Mouse (Mus musculus): ENCODE results near the gene Ywhah. TPM values are rescaled to one million over a fixed set of nuclear protein-coding genes. Genes with fewer than 3 reads are reported as not detected.

The Ywhah gene
- polyA plus RNA-seq, 1 experiment from 2014 or later = 385 TPM

Other genes starting within 250 kb of the Ywhah start
- gene Pisd, start 233.2 kb upstream of the Ywhah start, polyA plus RNA-seq (2015; fragmentation: Nextera tagmentation; extraction: Ambion mirVana) = 89.7 and 95.9 TPM in 2 replicates
- gene Gm20671, start 191.7 kb upstream of the Ywhah start, polyA plus RNA-seq (2015; fragmentation: Nextera tagmentation; extraction: Ambion mirVana) = not detected in 2 replicates
- gene Prr14l, start 164.6 kb upstream of the Ywhah start, polyA plus RNA-seq (2015; fragmentation: Nextera tagmentation; extraction: Ambion mirVana) = 12.5 and 13.8 TPM in 2 replicates
- gene Depdc5, start 155.1 kb upstream of the Ywhah start, polyA plus RNA-seq (2015; fragmentation: Nextera tagmentation; extraction: Ambion mirVana) = 23.3 and 25.7 TPM in 2 replicates
- 18.3 and 20.8 TPM in 2 replicates for gene Slc5a1, start 85.4 kb downstream of the Ywhah start, polyA plus RNA-seq (2015; fragmentation: Nextera tagmentation; extraction: Ambion mirVana)
- gene Spon2, start 199.6 kb downstream of the Ywhah start, polyA plus RNA-seq (2015; fragmentation: Nextera tagmentation; extraction: Ambion mirVana) = 7.9 and 10.9 TPM in 2 replicates